Mouse (Mus musculus): ENCODE measurements around the gene 1810013L24Rik.

DNA sequence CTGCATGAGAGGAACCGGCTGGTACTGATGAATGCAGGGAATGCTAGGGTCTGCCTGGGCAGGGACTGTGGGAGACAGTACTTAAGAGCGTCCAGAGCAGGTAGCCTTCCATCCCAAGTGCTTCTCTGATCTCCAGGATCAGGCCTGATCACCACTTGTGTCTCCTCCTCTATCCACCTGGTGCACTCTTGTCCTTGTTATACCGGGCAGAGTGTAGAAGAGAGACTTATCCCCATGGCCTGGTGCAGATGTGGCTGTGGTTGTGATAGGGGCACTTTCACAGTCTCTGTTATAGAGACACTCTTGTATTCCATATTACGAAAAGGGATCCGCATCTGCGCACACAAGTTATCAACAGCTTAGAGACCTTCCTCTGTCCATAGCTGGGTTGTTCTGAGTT is 41.5 kb downstream of the 1810013L24Rik start:
- TF ChIP-seq CTCF (IDR thresholded peaks at IDR 0.05; ENCODE audit: low read depth): no peak
- no peak for TF ChIP-seq EP300 (IDR thresholded peaks at IDR 0.05; ENCODE audit: low read depth)

Data from liver, embryonic 14.5 days (tissue).